Mouse (Mus musculus): Measurements from ENCODE around the gene A430089I19Rik. TPM values are rescaled to one million over a fixed set of nuclear protein-coding genes. Genes with fewer than 3 reads are reported as not detected.
"Not testable (repeated sequence)": the region's sequence is repeated elsewhere in the genome, so short reads cannot be mapped to it uniquely, and the experiment has no call there.

A430089I19Rik gene
- polyA plus RNA-seq (2014; fragmentation: Nextera tagmentation; extraction: Ambion mirVana) = not detected in 2 replicates

GRCm38 (mm10) chr5:94306696-94307095 lies at the start of gene A430089I19Rik:
Gene A430089I19Rik (minus strand): TSS chr5:94306796.
- not testable (repeated sequence) for ATAC-seq (ENCODE audit: low read depth)

GRCm38 (mm10) chr5:94339449-94339848 lies 32.9 kb upstream of the A430089I19Rik start, which contains the start of gene AA792892:
Gene AA792892 (plus strand): TSS chr5:94339749.
- ATAC-seq (ENCODE audit: low read depth); H3K4me3 ChIP-seq (ENCODE audit: low read depth, low read length); H3K27me3 ChIP-seq (ENCODE audit: control insufficient read depth, insufficient read depth, low read length); H3K4me1 ChIP-seq (ENCODE audit: control insufficient read depth, insufficient read depth, low read length); H3K27ac ChIP-seq (ENCODE audit: low read depth, low read length); H3K9me3 ChIP-seq (ENCODE audit: control insufficient read depth, low read length); H3K9ac ChIP-seq (replicated peaks; ENCODE audit: low read depth, low read length); H3K4me2 ChIP-seq (ENCODE audit: low read depth, low read length); H3K36me3 ChIP-seq (ENCODE audit: control insufficient read depth, insufficient read depth, low read length): not testable (repeated sequence)
- no CpG with 5 or more reads among the region's 2 CpGs for WGBS

More at GRCm38 (mm10) chr5:94306696-94307095, at the start of gene A430089I19Rik:
- not testable (repeated sequence) for H3K9ac ChIP-seq (replicated peaks; ENCODE audit: low read depth, low read length); H3K36me3 ChIP-seq (ENCODE audit: control insufficient read depth, insufficient read depth, low read length); H3K27ac ChIP-seq (ENCODE audit: low read depth, low read length); H3K9me3 ChIP-seq (ENCODE audit: control insufficient read depth, low read length); H3K27me3 ChIP-seq (ENCODE audit: control insufficient read depth, insufficient read depth, low read length); H3K4me1 ChIP-seq (ENCODE audit: control insufficient read depth, insufficient read depth, low read length); H3K4me2 ChIP-seq (ENCODE audit: low read depth, low read length); H3K4me3 ChIP-seq (ENCODE audit: low read depth, low read length)
- 96% methylated on average over 1 of the region's 1 CpGs for WGBS

GRCm38 (mm10) chr5:94314135-94314534 lies 7.5 kb upstream of the A430089I19Rik start, which contains the start of gene Gm6502:
Gene Gm6502 (plus strand): TSS chr5:94314435.
- H3K4me1 ChIP-seq (ENCODE audit: control insufficient read depth, insufficient read depth, low read length) = not testable (repeated sequence)
- WGBS = no CpG with 5 or more reads among the region's 2 CpGs

More at GRCm38 (mm10) chr5:94314135-94314534, 7.5 kb upstream of the A430089I19Rik start, which contains the start of gene Gm6502:
- H3K27ac ChIP-seq (ENCODE audit: low read depth, low read length); H3K4me3 ChIP-seq (ENCODE audit: low read depth, low read length); H3K9me3 ChIP-seq (ENCODE audit: control insufficient read depth, low read length); H3K9ac ChIP-seq (replicated peaks; ENCODE audit: low read depth, low read length); H3K36me3 ChIP-seq (ENCODE audit: control insufficient read depth, insufficient read depth, low read length); H3K4me2 ChIP-seq (ENCODE audit: low read depth, low read length); H3K27me3 ChIP-seq (ENCODE audit: control insufficient read depth, insufficient read depth, low read length); ATAC-seq (ENCODE audit: low read depth): not testable (repeated sequence)

Other genes with a start within 250 kb of the A430089I19Rik start
- gene BC061212, start 236.3 kb downstream of the A430089I19Rik start, polyA plus RNA-seq (2014; fragmentation: Nextera tagmentation; extraction: Ambion mirVana) = not detected in 2 replicates
- not detected in 2 replicates for gene Gm6351, start 230.4 kb downstream of the A430089I19Rik start, polyA plus RNA-seq (2014; fragmentation: Nextera tagmentation; extraction: Ambion mirVana)
- not detected in 2 replicates for gene Gm3106, start 88.8 kb downstream of the A430089I19Rik start, polyA plus RNA-seq (2014; fragmentation: Nextera tagmentation; extraction: Ambion mirVana)
- gene Gm6502, start 7.6 kb upstream of the A430089I19Rik start, polyA plus RNA-seq (2014; fragmentation: Nextera tagmentation; extraction: Ambion mirVana) = not detected in 2 replicates
- not detected in 2 replicates for gene AA792892, start 33.0 kb upstream of the A430089I19Rik start, polyA plus RNA-seq (2014; fragmentation: Nextera tagmentation; extraction: Ambion mirVana)
- gene Gm7682, start 139.0 kb upstream of the A430089I19Rik start, polyA plus RNA-seq (2014; fragmentation: Nextera tagmentation; extraction: Ambion mirVana) = not detected in 2 replicates
- not detected in 2 replicates for gene Gm3139, start 219.5 kb upstream of the A430089I19Rik start, polyA plus RNA-seq (2014; fragmentation: Nextera tagmentation; extraction: Ambion mirVana)

Data from neural tube, embryonic 14.5 days (tissue).